Mouse (Mus musculus) limb, embryonic 15.5 days (tissue): ENCODE measurements around the gene Mysm1. TPM values are rescaled to one million over a fixed set of nuclear protein-coding genes. Genes with fewer than 3 reads are reported as not detected.
A peak's percentile ranks its signal among the peaks of the same experiment; 100 is the strongest.

Experiments
- ATAC-seq: fragments of 200-750 bp; cut with Nextera tagmentation; 2 replicates; pipeline ENCODE4 v1.8.0; 2017; ENCODE audit warnings: low read depth, moderate TSS enrichment; ENCODE audit not compliant: insufficient number of reproducible peaks, low FRiP score, low TSS enrichment
- H3K27ac ChIP-seq: fragments of 300-500 bp; sonication (generic); 2 replicates; pipeline ENCODE4 v1.5.1; 2015; ENCODE audit warnings: moderate library complexity, mild to moderate bottlenecking, inconsistent platforms
- H3K27me3 ChIP-seq: fragments of 300-500 bp; sonication (generic); 2 replicates; pipeline ENCODE4 v1.6.1; 2015; ENCODE audit warnings: inconsistent platforms
- H3K36me3 ChIP-seq: fragments of 300-500 bp; sonication (generic); 2 replicates; pipeline ENCODE4 v1.6.1; 2015; ENCODE audit warnings: inconsistent platforms
- H3K4me1 ChIP-seq: fragments of 300-500 bp; sonication (generic); 2 replicates; pipeline ENCODE4 v1.6.1; 2015; ENCODE audit warnings: inconsistent platforms
- H3K4me2 ChIP-seq: fragments of 300-500 bp; sonication (generic); 2 replicates; pipeline ENCODE4 v1.6.1; 2015; ENCODE audit warnings: mild to moderate bottlenecking, inconsistent platforms
- H3K4me3 ChIP-seq: fragments of 300-500 bp; sonication (generic); 2 replicates; pipeline ENCODE4 v1.5.1; 2015; ENCODE audit warnings: mild to moderate bottlenecking, inconsistent platforms
- H3K9ac ChIP-seq: fragments of 300-500 bp; sonication (generic); 2 replicates; pipeline ENCODE4 v1.6.1; 2015; ENCODE audit warnings: inconsistent platforms
- H3K9me3 ChIP-seq: fragments of 300-500 bp; sonication (generic); 2 replicates; pipeline ENCODE4 v1.6.1; 2016; ENCODE audit warnings: inconsistent platforms
- WGBS: fragments of 180-500 bp; shearing (Covaris S2); methylation state at CpG from one replicate; pipeline ENCODE4 v1.1.7; 2015; 5-methylcytosine and 5-hydroxymethylcytosine counted together
- polyA plus RNA-seq: library from polyadenylated mRNA; unstranded; fragments of >200 nt; fragmentation: Nextera tagmentation; extraction: Ambion mirVana; gene quantifications from 2 replicates; pipeline ENCODE4 v1.2.1, GENCODE M21; 2015

Gene Mysm1
- polyA plus RNA-seq, 1 experiment from 2014 or later, result 29.0 TPM

GRCm38 (mm10) chr4:95005251-95005830 is 26.4 kb upstream of the Mysm1 start:
- H3K9me3 ChIP-seq, result no peaks in the 10 kb centered on the region
- no peak overlapping the region for H3K4me2 ChIP-seq
- H3K36me3 ChIP-seq, result no peaks in the 10 kb centered on the region
- H3K4me1 ChIP-seq, result peaks cover 5% of the 10 kb centered on the region; the same call in 1 of the 2 replicates
- 82% methylated on average over 6 of the region's 6 CpGs for WGBS
- no peak overlapping the region for H3K9ac ChIP-seq
- no peak overlapping the region for H3K27ac ChIP-seq
- H3K4me3 ChIP-seq, result no peak overlapping the region
- no peaks in the 10 kb centered on the region for H3K27me3 ChIP-seq
- ATAC-seq, result no peak

DNA sequence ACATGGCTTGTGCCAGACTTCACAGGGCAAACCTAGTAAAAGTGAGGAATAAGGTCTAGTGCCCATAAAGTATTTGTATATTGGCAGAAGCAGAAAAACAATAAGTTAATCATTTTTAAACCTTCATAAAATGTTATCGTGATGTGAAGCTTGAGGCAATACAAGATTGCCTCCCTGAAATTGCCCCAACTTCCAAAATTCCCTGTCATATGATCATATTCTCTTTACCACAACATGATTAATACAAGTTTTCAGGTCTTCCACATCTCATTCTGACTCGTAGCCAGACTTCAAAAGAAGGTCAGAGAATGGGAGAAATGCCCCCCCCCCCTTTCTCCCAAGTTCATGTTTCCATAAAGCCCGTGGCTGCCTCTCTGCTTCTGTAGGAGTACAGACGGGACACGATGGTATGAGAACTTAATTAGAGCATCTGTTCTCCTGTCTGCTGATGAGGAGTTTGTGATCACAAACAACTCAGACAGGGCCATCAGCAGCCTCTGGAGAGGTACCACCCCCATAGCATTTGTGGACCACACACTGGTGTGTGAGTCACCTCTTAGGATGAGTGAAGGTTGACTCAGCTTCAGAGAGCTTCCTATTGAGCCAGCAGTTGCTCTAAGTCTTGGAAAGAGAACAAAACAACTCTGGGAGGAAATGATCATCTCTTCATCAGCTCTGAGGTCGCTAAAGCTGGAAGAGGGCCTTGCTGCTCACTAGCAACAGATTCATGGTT is 22.3 kb upstream of the Mysm1 start:
- ATAC-seq, result no peak
- 47% methylated on average over 6 of the region's 6 CpGs for WGBS
- Histone ChIP-seq H3K36me3 (no peaks in the 10 kb centered on the region), H3K9ac (no peak overlapping the region), H3K27me3 (no peaks in the 10 kb centered on the region), H3K4me3 (no peak overlapping the region), H3K4me2 (no peak overlapping the region), H3K27ac (no peak overlapping the region), H3K4me1 (no peaks in the 10 kb centered on the region), H3K9me3 (no peaks in the 10 kb centered on the region)

DNA sequence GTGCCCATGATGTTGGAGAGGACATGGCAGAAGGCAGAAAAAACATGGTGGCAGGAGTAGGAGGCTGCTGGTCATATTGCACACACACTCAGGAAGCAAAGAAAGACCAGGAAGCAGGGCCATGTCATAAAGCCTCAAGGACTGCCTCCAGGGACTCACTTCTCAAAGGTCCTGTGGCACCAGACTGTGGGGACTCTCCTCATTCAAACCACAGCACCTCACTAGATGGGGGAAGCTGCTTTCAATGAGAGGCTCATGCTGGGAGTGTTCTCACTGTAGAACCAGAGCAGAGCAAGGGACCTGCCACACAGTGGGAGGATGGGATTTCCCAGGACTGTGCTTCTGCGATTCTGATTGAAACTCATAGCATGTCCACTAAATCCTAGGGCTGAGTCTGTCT is 21.2 kb upstream of the Mysm1 start:
- Histone ChIP-seq H3K4me3 (no peak overlapping the region), H3K9me3 (no peaks in the 10 kb centered on the region), H3K9ac (no peak overlapping the region), H3K36me3 (no peaks in the 10 kb centered on the region), H3K4me1 (peaks cover 4% of the 10 kb centered on the region; the same call in 1 of the 2 replicates), H3K27ac (no peak overlapping the region), H3K4me2 (no peak overlapping the region), H3K27me3 (no peaks in the 10 kb centered on the region)
- 65% methylated on average over 1 of the region's 1 CpGs for WGBS
- no peak for ATAC-seq

- Histone ChIP-seq H3K36me3 (no peaks in the 10 kb centered on the region), H3K4me1 (peaks cover 4% of the 10 kb centered on the region; the same call in 1 of the 2 replicates), H3K9me3 (no peaks in the 10 kb centered on the region), H3K27me3 (no peaks in the 10 kb centered on the region), H3K4me2 (no peak overlapping the region), H3K27ac (no peak overlapping the region), H3K4me3 (no peak overlapping the region), H3K9ac (no peak overlapping the region)
- ATAC-seq, result no peak
- 58% methylated on average over 3 of the region's 3 CpGs for WGBS
Observed at GRCm38 (mm10) chr4:94999249-94999648, 20.3 kb upstream of the Mysm1 start.

DNA sequence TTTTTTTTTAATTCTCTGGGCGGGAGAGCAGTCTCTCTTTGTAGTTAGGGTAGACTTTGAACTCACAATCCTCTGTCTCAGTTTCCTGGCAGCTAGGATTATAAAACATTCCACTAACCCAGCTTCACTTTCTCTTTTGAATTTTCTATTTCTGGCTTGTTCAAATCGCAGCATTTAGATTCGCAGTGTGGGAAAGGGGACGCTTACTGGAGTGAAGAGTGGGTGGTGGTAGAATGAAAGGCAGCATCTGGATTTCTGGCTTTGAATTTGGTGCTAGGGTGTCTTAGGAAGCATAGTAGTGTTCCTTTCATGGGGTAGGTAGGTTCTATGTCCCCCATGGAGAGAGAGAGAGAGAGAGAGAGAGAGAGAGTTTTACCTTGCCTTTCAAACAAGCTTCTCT is 17.0 kb upstream of the Mysm1 start:
- no peak overlapping the region for H3K4me3 ChIP-seq
- no peak overlapping the region for H3K9ac ChIP-seq
- no peaks in the 10 kb centered on the region for H3K36me3 ChIP-seq
- no peaks in the 10 kb centered on the region for H3K9me3 ChIP-seq
- peaks cover 4% of the 10 kb centered on the region; the same call in 1 of the 2 replicates for H3K4me1 ChIP-seq
- 61% methylated on average over 4 of the region's 4 CpGs for WGBS
- no peak for ATAC-seq
- H3K27ac ChIP-seq, result no peak overlapping the region
- H3K27me3 ChIP-seq, result no peaks in the 10 kb centered on the region
- no peak overlapping the region for H3K4me2 ChIP-seq

DNA sequence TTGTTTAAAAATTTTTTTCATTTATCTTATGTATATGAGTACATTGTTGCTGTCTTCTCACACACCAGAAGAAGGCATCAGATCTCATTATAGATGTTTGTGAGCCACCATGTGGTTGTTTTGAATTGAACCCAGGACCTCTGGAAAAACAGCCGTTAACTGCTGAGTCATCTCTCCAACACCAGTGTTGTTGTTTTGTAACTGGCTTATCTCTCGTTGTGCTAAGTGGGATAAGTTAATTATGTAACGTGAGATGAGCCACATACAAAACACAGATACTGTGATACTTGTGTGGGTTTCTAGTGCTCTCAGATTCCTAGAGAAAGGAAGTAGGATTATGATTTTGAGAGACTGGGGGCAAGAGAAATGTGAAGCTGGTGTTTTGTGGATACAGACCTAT is 11.3 kb upstream of the Mysm1 start:
- H3K9ac ChIP-seq, result no peak overlapping the region
- H3K27ac ChIP-seq, result no peak overlapping the region
- H3K4me1 ChIP-seq, result no peaks in the 10 kb centered on the region
- no peaks in the 10 kb centered on the region for H3K9me3 ChIP-seq
- no peak overlapping the region for H3K4me2 ChIP-seq
- no peaks in the 10 kb centered on the region for H3K27me3 ChIP-seq
- no peaks in the 10 kb centered on the region for H3K36me3 ChIP-seq
- ATAC-seq, result no peak
- 36% methylated on average over 3 of the region's 3 CpGs for WGBS
- H3K4me3 ChIP-seq, result no peak overlapping the region

GRCm38 (mm10) chr4:94987725-94988124 is 8.8 kb upstream of the Mysm1 start:
- Histone ChIP-seq H3K27me3 (no peaks in the 10 kb centered on the region), H3K9me3 (no peaks in the 10 kb centered on the region), H3K4me2 (no peak overlapping the region), H3K36me3 (no peaks in the 10 kb centered on the region), H3K9ac (no peak overlapping the region), H3K4me3 (no peak overlapping the region), H3K27ac (no peak overlapping the region), H3K4me1 (no peaks in the 10 kb centered on the region)
- no peak for ATAC-seq
- WGBS, result 47% methylated on average over 4 of the region's 4 CpGs

DNA sequence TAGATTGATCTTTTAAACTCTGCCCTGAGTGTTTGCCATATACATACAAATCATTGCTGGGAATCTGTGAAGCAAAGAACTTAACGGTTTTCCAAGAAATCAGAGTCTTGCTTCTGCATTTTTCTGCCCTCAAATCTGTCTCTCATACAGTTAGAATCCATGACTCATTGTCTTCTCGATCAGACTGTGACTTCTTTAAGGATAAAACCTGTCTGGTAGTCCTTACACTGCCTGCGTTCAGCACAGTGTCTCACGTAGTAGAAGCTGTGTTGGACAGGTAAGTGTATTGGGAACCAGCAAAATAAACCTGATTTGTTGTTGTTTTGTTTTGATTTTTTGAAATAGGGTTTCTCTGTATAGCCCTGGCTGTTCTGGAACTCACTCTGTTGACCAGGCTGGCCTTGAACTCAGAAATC is 608 bp upstream of the Mysm1 start:
- no peak for ATAC-seq
- Histone ChIP-seq H3K4me3 (peak overlapping the region; percentile 81), H3K4me2 (peak overlapping the region; percentile 47), H3K4me1 (peaks cover 13% of the 10 kb centered on the region), H3K36me3 (peaks cover 8% of the 10 kb centered on the region; the same call in 1 of the 2 replicates), H3K9ac (peak overlapping the region; percentile 92), H3K9me3 (no peaks in the 10 kb centered on the region), H3K27me3 (no peaks in the 10 kb centered on the region), H3K27ac (peak overlapping the region; percentile 90)
- WGBS, result 42% methylated on average over 4 of the region's 4 CpGs

- WGBS, result 91% methylated on average over 2 of the region's 2 CpGs
Observed at GRCm38 (mm10) chr4:94973321-94973720, 5.6 kb downstream of the Mysm1 start.

DNA sequence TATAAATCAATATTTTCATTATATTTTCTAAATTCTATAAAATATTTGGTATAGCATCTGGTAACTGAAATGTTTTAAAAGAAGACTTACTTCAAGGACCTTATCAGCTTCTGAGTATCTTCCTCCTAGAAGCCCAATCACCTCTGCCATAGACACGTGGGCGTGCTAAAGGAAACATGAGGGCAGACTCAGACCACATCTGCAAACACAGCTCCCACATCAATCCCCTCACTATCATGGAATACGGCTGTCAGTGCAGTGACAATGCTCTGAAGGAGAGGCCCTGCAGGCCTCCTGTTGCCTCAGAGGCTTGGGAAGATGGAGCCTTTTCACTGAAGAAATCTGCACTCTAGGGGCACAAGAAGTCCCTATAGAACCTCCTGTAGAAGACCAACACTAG is 26.1 kb downstream of the Mysm1 start:
- Histone ChIP-seq H3K36me3 (peaks cover 59% of the 10 kb centered on the region), H3K9ac (no peak overlapping the region), H3K4me1 (no peaks in the 10 kb centered on the region), H3K27ac (no peak overlapping the region), H3K9me3 (no peaks in the 10 kb centered on the region), H3K27me3 (no peaks in the 10 kb centered on the region), H3K4me2 (no peak overlapping the region), H3K4me3 (no peak overlapping the region)
- 88% methylated on average over 3 of the region's 3 CpGs for WGBS
- no peak for ATAC-seq

More at GRCm38 (mm10) chr4:94973321-94973720, 5.6 kb downstream of the Mysm1 start:
- Histone ChIP-seq H3K4me1 (peaks cover 10% of the 10 kb centered on the region), H3K9me3 (no peaks in the 10 kb centered on the region), H3K4me3 (no peak overlapping the region), H3K36me3 (peaks cover 24% of the 10 kb centered on the region), H3K4me2 (no peak overlapping the region), H3K27ac (no peak overlapping the region), H3K9ac (no peak overlapping the region), H3K27me3 (no peaks in the 10 kb centered on the region)
- ATAC-seq, result no peak

DNA sequence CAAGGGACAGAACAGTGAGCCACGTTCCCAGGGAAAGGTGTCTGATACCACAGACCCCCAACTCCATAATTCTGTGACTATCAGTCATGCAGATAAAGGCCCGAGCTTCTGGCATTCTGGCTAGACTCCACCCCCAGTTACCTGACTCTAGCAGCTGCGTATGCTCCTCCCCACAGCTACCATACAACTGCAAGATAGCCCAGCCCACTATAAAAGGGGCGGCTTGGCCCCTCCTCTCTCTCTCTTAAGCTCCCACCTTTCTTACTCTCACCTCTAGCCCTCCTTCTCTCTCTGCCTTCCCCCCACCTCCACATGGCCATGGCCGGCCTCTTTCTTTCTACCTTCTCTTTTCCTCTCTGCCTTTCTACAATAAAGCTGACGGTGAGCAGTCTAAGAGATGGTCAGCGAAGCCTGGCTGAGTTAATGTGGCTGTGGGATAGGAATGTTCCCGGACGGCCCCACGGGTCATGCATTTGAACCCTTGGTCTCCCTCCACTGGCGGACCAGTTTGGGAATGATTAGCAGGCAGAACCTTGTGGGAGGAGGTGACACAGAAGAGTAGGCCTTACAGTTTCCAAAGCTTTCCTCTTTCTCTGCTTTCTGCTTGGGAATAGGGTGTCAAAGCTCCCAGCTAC is 37.6 kb downstream of the Mysm1 start:
- Histone ChIP-seq H3K4me3 (no peak overlapping the region), H3K36me3 (peaks cover 34% of the 10 kb centered on the region), H3K9me3 (no peaks in the 10 kb centered on the region), H3K4me1 (no peaks in the 10 kb centered on the region), H3K4me2 (no peak overlapping the region), H3K9ac (no peak overlapping the region), H3K27ac (no peak overlapping the region), H3K27me3 (no peaks in the 10 kb centered on the region)
- no peak for ATAC-seq
- 80% methylated on average over 11 of the region's 11 CpGs for WGBS

DNA sequence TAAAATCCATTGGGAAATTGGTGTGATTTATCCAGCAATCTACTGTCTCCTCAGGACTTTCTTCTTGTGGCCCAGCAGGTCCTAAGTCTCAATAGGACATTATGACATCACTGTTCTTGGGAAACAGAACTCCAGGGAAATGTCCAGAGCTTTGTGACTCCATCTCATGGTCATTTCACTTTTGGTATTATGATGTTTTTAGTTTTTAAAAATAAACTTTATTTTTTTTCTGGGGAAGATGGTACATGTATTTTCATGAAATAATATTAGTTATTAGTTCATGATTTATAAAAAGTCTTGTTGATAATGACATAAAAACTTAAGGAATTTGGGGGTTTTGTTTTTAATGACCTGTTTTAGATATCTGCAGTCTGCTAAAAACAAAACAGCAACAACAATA is 50.2 kb downstream of the Mysm1 start, which contains the start of gene Eqtn:
TSS of gene Eqtn (minus strand) at position 101 of the 400 bp plus-strand sequence.
- Histone ChIP-seq H3K27me3 (no peaks in the 10 kb centered on the region), H3K9me3 (no peaks in the 10 kb centered on the region), H3K27ac (no peak within 1 kb of the TSS), H3K4me2 (no peak within 1 kb of the TSS), H3K4me3 (no peak within 1 kb of the TSS), H3K9ac (no peak within 1 kb of the TSS), H3K4me1 (no peaks in the 10 kb centered on the region), H3K36me3 (no peaks in the 10 kb centered on the region)
- ATAC-seq, result no peak
